Mouse (Mus musculus) layer of hippocampus, adult 8-10 months (tissue): ENCODE measurements around the gene Ewsr1. TPM values are rescaled to one million over a fixed set of nuclear protein-coding genes. Genes with fewer than 3 reads are reported as not detected.

Experiments used
- DNase-seq, 2 experiments: peaks; one replicate each; pipeline ENCODE4 v3.0.0; 2022; ENCODE audit warnings: low spot score in 2 of 2
- total RNA-seq, 4 experiments: library from RNA; stranded (reverse); gene quantifications; 2 replicates each; pipeline ENCODE4 v1.2.4; 2022

Ewsr1 gene
- total RNA-seq = 100 to 1,000 TPM; 333 to 412 (median 383) TPM

GRCm38 (mm10) chr11:5098736-5099542 is at the start of gene Ewsr1, which contains the start of gene Rhbdd3:
Gene Ewsr1 (minus strand): TSS chr11:5099266.
Gene Rhbdd3 (plus strand): TSS chr11:5098926.
- DNase-seq = peak; percentile 92 to 96

GRCm38 (mm10) chr11:5145600-5145999 is 46.5 kb upstream of the Ewsr1 start:
- no peak for DNase-seq

- DNase-seq = no peak
Measured at GRCm38 (mm10) chr11:5141965-5142364, 42.9 kb upstream of the Ewsr1 start.

- no peak for DNase-seq
Measured at GRCm38 (mm10) chr11:5141252-5141651, 42.2 kb upstream of the Ewsr1 start.

GRCm38 (mm10) chr11:5140619-5141018 is 41.6 kb upstream of the Ewsr1 start:
- peak in 1 of 2 experiments; percentile 21 for DNase-seq

DNA sequence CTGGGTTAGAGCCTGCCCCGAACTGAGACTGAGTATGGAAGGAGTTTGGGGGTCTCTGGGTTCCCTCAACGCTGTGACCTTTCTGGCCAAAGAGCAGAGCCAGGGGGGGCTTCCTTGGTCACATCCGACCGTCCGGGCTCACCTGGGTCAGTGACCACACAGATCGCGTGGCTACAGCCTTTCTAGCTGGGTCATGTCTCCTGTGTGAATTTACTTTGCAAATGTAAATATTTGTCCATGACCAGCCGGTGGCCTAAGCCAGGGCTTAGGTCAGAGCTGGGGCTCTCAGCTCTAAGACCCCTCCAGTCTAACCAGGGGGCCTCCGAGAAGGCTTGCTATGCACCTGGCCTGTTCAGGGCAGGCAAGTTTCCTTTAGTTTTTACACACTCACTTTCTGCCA is 40.3 kb upstream of the Ewsr1 start:
- DNase-seq = no peak

DNA sequence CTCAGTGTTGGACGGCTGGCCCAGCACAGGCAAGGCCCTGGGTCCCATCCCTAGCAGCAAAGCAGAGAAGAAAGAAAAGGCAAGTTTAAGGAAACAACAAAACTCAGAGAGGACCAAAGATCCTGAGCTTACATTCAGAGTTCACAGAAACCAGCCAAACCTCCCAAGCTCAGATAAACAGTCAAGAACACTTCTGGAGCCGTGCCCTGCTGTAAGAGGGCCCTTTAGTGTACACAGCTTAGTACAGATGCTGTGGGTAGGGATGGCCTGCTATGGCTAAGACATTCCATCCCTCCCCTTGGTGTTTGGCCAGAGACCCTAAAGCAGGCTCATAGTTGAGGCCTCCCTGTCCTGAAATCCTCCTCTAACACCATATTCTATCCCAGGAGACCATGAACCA is 39.6 kb upstream of the Ewsr1 start:
- no peak for DNase-seq

DNA sequence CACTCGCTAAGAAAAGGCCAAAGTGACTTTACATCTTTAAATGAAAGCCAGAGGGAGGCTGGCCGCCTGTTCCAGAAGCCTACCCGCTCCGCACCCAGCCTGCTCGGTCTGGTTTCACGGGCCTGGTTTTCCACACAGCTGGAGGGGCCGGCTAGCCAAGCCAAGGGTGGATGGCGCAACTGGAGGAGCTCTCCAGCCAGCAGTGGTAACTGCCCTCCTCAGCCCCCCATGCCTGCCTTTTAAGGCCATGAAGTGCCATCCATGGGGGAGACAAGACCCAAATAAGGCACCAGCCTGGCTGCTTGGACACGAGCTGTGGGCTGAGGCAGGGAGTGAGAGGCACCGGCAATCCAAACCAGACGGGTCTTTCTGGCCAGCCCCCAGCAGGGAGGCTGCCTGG is 36.8 kb upstream of the Ewsr1 start:
- DNase-seq = no peak

DNA sequence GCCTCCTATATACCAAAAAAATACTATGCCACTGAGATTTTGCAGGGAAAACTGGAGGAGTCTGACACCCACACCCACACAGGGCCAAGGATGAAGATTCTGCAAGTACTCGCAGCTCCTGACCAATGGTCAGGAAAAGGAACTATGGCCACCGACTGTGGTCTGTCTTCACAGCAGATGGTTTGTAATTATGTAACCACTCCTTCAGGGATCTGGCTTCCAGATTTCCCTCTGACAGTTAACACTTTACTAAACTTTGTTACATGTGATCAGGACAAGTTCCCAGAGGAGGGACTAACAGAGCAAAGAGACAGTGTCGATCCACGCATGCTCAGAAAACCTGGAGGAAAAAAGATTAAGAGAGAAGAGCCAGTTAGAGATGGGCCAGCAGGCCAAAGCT is 33.7 kb upstream of the Ewsr1 start:
- no peak for DNase-seq

- no peak for DNase-seq
Measured at GRCm38 (mm10) chr11:5130111-5130665, 31.1 kb upstream of the Ewsr1 start.

DNA sequence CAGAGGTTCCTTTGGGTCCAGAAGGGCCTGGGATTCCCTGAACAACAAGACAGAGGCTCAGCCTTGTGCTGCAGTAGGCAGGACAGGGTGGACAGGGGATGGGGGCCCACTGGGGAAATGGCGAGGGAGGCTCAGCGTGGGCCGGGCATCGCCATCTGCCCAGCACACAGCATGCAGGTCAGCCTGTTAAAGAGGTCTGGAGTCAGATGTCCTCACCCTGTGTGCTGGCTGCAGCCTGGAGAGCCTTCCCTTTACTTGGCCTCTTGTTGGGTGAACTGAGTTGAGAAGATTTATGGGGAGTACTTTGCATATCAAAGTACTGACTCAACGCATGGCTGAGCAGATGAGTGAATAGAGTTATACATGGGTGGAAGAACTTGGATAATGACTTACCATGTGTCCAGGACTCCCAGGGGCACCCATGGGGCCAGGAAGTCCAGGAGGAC is 30.0 kb upstream of the Ewsr1 start:
- no peak for DNase-seq

GRCm38 (mm10) chr11:5125713-5126112 is 26.6 kb upstream of the Ewsr1 start:
- no peak for DNase-seq

DNA sequence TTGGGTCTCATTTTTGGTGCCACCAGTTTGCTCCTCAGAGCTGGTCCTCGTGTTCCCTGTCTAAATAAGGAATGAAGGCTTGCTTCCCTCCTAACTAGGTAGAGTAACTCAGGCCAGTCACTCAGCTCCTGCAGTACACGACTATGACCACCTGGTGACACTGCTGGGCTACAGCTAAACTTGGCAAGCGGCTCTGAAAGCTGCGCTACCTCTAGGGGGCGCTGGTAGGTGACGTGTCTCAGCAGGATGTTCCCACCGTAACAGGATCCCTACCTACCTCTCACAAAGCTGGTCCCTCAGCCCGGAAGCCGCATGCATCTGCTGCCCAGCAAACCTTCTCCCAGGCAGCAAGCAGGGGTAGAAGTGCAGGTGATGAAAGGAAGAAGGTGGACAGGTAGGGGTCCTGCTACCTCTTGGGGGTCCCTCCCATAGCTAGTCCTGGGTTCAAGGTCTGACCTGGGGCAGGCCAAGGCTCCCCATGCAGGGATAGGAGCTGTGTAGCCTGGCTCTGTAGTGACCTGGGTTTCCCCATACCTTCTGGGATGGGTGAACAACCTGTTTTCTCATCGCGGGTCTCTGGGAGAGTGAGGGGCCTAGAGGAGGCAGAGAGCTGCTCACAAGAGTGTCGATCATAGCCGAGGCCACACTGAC is 16.0 kb upstream of the Ewsr1 start:
- DNase-seq = peak; percentile 72 to 90

GRCm38 (mm10) chr11:5113645-5114044 is 14.6 kb upstream of the Ewsr1 start:
- no peak for DNase-seq

GRCm38 (mm10) chr11:5109441-5109840 is 10.4 kb upstream of the Ewsr1 start:
- no peak for DNase-seq

DNA sequence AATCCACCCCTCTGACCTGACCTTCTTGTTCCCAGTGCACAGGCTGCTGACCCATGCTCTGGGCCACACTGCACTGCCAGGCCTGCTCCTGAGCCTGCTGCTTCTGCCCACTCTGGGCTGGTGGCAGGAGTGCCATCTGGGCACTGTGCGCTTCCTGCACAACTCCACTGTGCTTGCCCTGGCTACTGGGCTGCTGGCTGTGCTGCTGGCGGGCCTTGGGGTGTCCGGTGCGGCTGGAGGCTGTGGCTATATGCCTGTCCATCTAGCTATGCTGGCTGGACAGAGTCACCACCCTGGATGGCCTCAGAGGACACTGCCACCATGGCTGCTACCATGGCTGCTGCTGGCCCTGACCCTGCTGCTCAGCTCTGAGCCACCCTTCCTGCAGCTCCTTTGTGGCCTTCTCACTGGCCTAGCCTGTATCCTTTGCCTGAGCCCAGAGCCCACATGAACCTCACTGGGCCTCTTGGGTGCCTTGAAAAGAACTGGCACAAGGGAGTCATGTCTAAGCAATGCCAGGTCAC is 5.0 kb upstream of the Ewsr1 start:
- DNase-seq = no peak

DNA sequence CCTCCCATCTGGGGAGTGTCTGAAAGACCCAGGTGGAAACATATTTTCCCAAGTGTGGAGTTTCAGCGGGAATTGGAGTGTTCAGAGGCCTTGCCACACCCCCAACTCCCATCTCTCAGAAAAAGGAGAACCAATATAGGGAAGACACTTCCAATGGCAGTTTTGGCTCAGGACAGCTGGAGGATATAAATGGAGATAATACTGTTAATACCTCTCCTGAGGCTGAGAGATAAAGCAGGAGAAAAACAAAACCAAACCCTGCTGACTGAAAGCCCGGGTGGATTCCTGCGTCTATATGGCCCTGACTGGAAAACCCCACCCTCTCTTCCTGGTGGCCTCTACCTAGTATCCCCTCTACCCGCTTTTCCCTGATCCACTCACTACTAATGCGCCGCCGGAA is 3.3 kb upstream of the Ewsr1 start:
- no peak for DNase-seq

- DNase-seq = no peak
Measured at GRCm38 (mm10) chr11:5101641-5102040, 2.6 kb upstream of the Ewsr1 start.

GRCm38 (mm10) chr11:5100801-5101200 is 1.7 kb upstream of the Ewsr1 start:
- DNase-seq = no peak

DNA sequence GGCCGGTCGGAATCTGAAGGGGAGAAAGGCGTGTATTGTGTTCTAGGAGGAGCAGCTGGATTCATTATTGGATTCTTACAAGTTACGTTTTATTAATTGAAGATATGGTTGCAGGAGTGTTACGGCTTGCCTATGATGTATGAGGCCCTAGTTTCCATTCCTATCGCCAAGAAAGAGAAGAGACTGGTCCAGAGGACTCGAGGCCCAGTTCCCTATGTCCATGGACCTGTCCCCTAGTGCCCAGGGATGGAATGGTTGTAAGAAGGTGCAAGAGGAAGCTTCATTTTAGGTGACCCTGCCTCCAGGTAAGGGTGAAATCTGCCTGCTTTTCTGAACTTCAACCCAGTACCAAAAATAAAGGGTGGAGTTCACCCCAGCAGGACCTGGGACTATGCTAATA is 1.2 kb upstream of the Ewsr1 start:
- no peak for DNase-seq

DNA sequence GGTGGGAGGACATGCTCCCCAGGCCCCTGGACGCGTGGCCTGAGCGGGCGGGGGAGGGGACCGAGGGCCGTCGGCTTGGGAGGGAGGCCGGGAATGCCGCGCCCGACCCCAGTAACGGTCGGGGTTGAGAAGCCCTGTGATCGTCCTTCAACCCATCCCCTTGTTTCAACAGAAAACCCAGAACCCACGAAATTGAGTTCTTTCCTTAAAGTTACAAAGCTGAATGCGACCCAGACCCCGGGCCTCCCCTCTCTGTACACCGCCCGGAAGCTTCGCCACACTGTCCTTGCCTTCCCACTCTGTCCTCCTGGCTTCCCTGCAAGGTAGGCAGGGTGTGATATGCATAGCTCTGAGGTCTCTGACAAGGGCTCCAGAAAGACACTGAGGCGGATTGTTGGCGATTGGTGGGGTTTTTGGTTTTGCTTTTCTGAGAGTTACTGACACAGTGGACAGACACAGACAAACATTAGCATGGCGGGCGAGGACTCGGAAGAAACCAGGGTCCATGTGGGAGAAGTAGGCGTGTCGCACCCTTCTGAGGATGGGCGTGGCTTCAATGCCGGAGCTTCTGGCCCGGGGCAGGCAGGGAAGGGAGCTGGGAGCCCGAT is 614 bp upstream of the Ewsr1 start:
- DNase-seq = peak; percentile 76
